Mouse (Mus musculus) CH12F3 (cell line): ENCODE data around the gene Smim13.
"Not testable (repeated sequence)": the region's sequence is repeated elsewhere in the genome, so short reads cannot be mapped to it uniquely, and the experiment has no call there.

Experiments used
- in situ Hi-C: fragments of 300-500 bp; cut with MboI; formaldehyde crosslinking; loops from 2 replicates; pipeline ENCODE4 v1.14.3; 2020; ENCODE audit warnings: low sequenced_read_pairs

Gene Smim13

GRCm38 (mm10) chr13:41249538-41250317 is at the start of gene Smim13:
Gene Smim13 (plus strand): TSS chr13:41249844.
- in situ Hi-C loops, result loop anchor here (25.0 kb wide), 1 partner anchor 112 kb away; no protein-coding TSS in a partner anchor

- in situ Hi-C loops, result no loop called here
These were observed 48.8 kb upstream of the Smim13 start for GRCm38 (mm10) chr13:41200861-41201260.

GRCm38 (mm10) chr13:41203289-41203688 is 46.4 kb upstream of the Smim13 start:
- in situ Hi-C loops, result no loop called here

- in situ Hi-C loops, result no loop called here
These were observed 46.0 kb upstream of the Smim13 start for GRCm38 (mm10) chr13:41203691-41204090.

GRCm38 (mm10) chr13:41205568-41205967 is 44.1 kb upstream of the Smim13 start:
- in situ Hi-C loops, result not testable (repeated sequence)

GRCm38 (mm10) chr13:41206241-41206640 is 43.4 kb upstream of the Smim13 start:
- in situ Hi-C loops, result no loop called here

- in situ Hi-C loops, result no loop called here
These were observed 38.4 kb upstream of the Smim13 start for GRCm38 (mm10) chr13:41211276-41211675.

GRCm38 (mm10) chr13:41212558-41213322 is 36.9 kb upstream of the Smim13 start:
- in situ Hi-C loops, result no loop called here

- in situ Hi-C loops, result no loop called here
These were observed 34.0 kb upstream of the Smim13 start for GRCm38 (mm10) chr13:41215669-41216068.

- in situ Hi-C loops, result no loop called here
These were observed 33.4 kb upstream of the Smim13 start for GRCm38 (mm10) chr13:41216236-41216635.

GRCm38 (mm10) chr13:41219056-41219455 is 30.6 kb upstream of the Smim13 start:
- in situ Hi-C loops, result no loop called here

GRCm38 (mm10) chr13:41219687-41220303 is 29.8 kb upstream of the Smim13 start:
- in situ Hi-C loops, result no loop called here

- in situ Hi-C loops, result no loop called here
These were observed 29.3 kb upstream of the Smim13 start, which contains the start of gene Elovl2 for GRCm38 (mm10) chr13:41220304-41220834. Gene Elovl2 (minus strand): TSS chr13:41220405.

- in situ Hi-C loops, result loop anchor here (25.0 kb wide), 1 partner anchor 89 kb away; no protein-coding TSS in a partner anchor
These were observed 23.1 kb upstream of the Smim13 start for GRCm38 (mm10) chr13:41226513-41226912.

- in situ Hi-C loops, result loop anchor here (25.0 kb wide), 1 partner anchor 91 kb away; no protein-coding TSS in a partner anchor
These were observed 21.6 kb upstream of the Smim13 start for GRCm38 (mm10) chr13:41228060-41228459.

- in situ Hi-C loops, result loop anchor here (10.0 to 25.0 kb wide), 2 partner anchors 93 to 385 kb away; no protein-coding TSS in a partner anchor
These were observed 19.4 kb upstream of the Smim13 start for GRCm38 (mm10) chr13:41230256-41230655.

- in situ Hi-C loops, result loop anchor here (10.0 to 25.0 kb wide), 2 partner anchors 94 to 387 kb away; no protein-coding TSS in a partner anchor
These were observed 18.2 kb upstream of the Smim13 start for GRCm38 (mm10) chr13:41231389-41231983.

- in situ Hi-C loops, result loop anchor here (10.0 to 25.0 kb wide), 2 partner anchors 95 to 387 kb away; no protein-coding TSS in a partner anchor
These were observed 17.4 kb upstream of the Smim13 start for GRCm38 (mm10) chr13:41232209-41232608.

GRCm38 (mm10) chr13:41233241-41233640 is 16.4 kb upstream of the Smim13 start:
- in situ Hi-C loops, result loop anchor here (10.0 to 25.0 kb wide), 2 partner anchors 96 to 388 kb away; no protein-coding TSS in a partner anchor

- in situ Hi-C loops, result loop anchor here (10.0 to 25.0 kb wide), 2 partner anchors 98 to 390 kb away; no protein-coding TSS in a partner anchor
These were observed 14.5 kb upstream of the Smim13 start for GRCm38 (mm10) chr13:41235181-41235580.
